Mouse (Mus musculus): ENCODE measurements around the gene Tmem108. TPM values are rescaled to one million over a fixed set of nuclear protein-coding genes. Genes with fewer than 3 reads are reported as not detected.

Gene Tmem108
- polyA plus RNA-seq, 1 experiment from 2014 or later: 101 TPM

DNA sequence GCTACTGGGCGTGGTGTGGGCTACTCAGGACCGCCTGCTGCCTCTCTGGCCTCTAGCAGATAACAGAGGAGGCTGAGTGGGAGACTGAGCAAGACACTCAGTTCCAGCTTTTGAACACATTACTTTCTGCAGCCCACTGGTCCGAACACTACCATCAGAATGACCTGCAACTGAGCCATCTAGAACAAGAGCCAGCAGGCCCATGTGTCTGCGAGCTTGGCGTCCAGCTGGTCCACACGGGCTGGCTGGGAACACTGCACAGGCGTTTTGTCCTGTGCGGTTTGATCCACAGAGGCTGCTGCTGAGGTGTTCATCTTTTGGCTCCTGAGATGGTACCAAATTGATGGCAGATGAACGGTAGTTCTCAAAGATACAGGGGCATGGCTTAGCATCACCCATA lies 196.5 kb downstream of the Tmem108 start:
- H3K4me1 ChIP-seq: peaks cover 25% of the 10 kb centered on the region
- 83% methylated on average over 9 of the region's 9 CpGs for WGBS
- H3K27me3 ChIP-seq (ENCODE audit: insufficient read depth, poor library complexity, severe bottlenecking): no peaks in the 10 kb centered on the region

DNA sequence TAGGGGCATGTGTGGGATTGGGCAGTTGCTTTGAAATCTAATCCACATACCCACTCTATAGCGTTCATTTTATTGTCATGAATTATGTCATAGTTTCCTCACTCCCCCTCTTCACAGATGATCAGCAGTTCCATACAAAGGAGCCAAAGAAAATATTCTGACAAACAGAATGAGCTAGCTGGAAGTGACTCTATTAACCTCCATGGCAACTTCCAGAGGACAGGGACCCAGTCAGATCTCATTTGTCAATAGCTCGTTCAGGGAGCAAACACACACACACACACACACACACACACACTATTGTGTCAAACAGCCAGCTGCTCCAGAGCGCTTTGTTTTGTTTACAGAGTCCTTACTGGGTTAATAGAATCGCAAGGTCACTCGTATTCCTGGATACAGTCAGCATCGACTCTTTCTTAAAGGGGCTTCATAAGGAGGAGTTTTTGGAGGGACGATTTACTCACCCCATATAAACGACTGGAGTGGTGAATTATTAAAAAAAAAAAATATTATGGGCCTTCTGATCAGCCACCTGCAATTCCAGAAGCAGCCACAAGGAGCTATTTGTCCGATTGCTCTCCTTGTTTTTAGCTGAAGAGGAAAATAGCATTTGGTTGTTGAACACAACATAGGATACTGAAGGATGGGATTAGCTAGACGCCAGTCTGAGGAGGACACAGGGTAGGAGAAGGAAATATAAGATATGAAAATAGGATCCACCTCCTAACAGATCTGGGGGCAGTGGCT lies 197.6 kb downstream of the Tmem108 start:
- Histone ChIP-seq H3K36me3 (peaks cover 7% of the 10 kb centered on the region; the same call in 1 of the 2 replicates), H3K9me3 (no peaks in the 10 kb centered on the region), H3K27ac (no peak overlapping the region), H3K27me3 (ENCODE audit: insufficient read depth, poor library complexity, severe bottlenecking) (no peaks in the 10 kb centered on the region), H3K4me3 (no peak overlapping the region), H3K4me1 (peaks cover 26% of the 10 kb centered on the region)
- 60% methylated on average over 10 of the region's 10 CpGs for WGBS
- no peak for DNase-seq (ENCODE audit: low spot score)

More for the DNA sequence above, 196.5 kb downstream of the Tmem108 start:
- peaks cover 7% of the 10 kb centered on the region; the same call in 1 of the 2 replicates for H3K36me3 ChIP-seq
- no peaks in the 10 kb centered on the region for H3K9me3 ChIP-seq
- H3K27ac ChIP-seq: no peak overlapping the region
- DNase-seq (ENCODE audit: low spot score): no peak
- H3K4me3 ChIP-seq: no peak overlapping the region

DNA sequence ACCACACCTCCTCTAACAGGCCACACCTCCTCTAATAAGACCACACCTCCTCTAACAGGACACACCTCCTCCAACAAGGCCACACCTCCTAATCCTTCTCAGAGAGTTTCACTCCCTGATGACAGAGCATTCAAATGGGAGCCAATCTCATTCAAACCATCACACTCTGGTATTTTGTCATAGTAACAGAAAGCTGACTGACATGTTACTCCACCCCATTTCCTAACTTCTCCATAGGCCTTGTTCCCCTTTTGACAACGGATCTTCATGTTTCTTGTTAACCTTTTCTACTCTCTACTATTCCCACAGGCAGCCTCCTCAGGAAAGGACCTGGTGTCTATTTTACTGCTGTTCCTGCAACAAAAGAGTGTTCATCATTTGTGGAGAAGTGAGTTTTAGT lies 199.6 kb downstream of the Tmem108 start:
- Histone ChIP-seq H3K27me3 (ENCODE audit: insufficient read depth, poor library complexity, severe bottlenecking) (no peaks in the 10 kb centered on the region), H3K27ac (no peak overlapping the region), H3K36me3 (peaks cover 7% of the 10 kb centered on the region; the same call in 1 of the 2 replicates), H3K4me3 (no peak overlapping the region), H3K4me1 (peaks cover 27% of the 10 kb centered on the region), H3K9me3 (no peaks in the 10 kb centered on the region)
- 79% methylated on average over 1 of the region's 1 CpGs for WGBS
- no peak for DNase-seq (ENCODE audit: low spot score)

DNA sequence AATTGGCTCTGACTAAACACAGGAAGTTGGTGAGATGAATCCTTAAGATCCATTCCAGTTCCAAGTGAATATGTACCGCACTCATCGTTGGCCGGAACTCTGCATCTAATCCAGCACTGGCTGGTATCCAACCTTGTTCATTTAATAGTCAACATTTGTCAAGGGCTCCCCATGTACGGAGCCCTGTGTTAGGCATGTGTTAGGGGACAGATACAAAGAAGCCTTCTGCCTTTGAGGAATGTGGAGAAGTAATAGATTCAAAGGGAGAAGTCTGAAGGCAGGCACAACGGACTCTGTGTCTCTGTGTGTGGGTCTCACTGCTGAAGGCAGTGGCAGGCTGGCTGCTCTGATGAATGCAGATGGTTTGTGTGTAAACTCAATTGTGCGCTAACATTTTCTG lies 202.9 kb downstream of the Tmem108 start:
- DNase-seq (ENCODE audit: low spot score): no peak
- Histone ChIP-seq H3K36me3 (peaks cover 7% of the 10 kb centered on the region; the same call in 1 of the 2 replicates), H3K4me3 (no peak overlapping the region), H3K27ac (no peak overlapping the region), H3K4me1 (peaks cover 30% of the 10 kb centered on the region), H3K9me3 (no peaks in the 10 kb centered on the region), H3K27me3 (ENCODE audit: insufficient read depth, poor library complexity, severe bottlenecking) (no peaks in the 10 kb centered on the region)
- 80% methylated on average over 6 of the region's 6 CpGs for WGBS

DNA sequence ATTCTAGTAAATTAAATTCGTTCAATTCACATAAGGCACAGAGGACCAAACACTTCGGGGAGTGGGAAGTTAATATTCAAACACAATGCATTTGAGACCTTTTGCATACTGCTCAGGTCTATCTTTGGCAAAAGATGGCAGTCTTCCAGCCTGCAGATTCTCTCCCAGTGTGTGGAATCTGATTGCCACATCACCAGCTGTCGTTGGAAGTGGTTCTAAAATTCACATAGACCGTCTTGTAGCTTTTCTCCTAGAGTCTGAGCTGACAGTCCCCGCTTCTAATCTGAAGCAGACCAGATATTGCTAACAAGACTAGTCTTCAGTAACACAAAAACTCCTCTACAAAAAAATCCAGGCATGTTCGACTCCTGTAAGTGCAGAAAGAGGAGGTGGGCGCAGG lies 203.4 kb downstream of the Tmem108 start:
- H3K9me3 ChIP-seq: no peaks in the 10 kb centered on the region
- DNase-seq (ENCODE audit: low spot score): no peak
- peaks cover 33% of the 10 kb centered on the region for H3K4me1 ChIP-seq
- WGBS: 70% methylated on average over 7 of the region's 7 CpGs
- peaks cover 7% of the 10 kb centered on the region; the same call in 1 of the 2 replicates for H3K36me3 ChIP-seq
- no peak overlapping the region for H3K27ac ChIP-seq
- H3K27me3 ChIP-seq (ENCODE audit: insufficient read depth, poor library complexity, severe bottlenecking): no peaks in the 10 kb centered on the region
- H3K4me3 ChIP-seq: no peak overlapping the region

DNA sequence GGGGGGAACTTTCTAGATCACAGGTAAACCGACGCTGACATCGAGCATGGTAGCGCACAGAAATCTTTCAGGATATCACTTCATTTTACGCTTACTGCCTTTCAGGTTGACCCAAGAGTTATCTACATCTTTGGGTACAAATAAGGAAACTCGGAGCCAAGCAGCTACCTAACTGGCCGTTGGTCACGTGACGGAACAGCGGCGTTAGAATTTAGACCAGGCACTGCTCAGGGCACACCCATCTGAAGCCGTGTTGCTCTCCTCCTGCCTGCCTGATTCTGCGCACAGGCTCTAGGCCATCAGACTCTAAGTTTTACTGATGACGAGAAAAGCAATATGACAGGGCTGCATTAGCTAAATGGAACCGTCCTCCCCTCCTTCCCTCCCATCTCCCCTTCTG lies 204.6 kb downstream of the Tmem108 start:
- Histone ChIP-seq H3K36me3 (peaks cover 2% of the 10 kb centered on the region; the same call in 1 of the 2 replicates), H3K4me1 (peaks cover 42% of the 10 kb centered on the region), H3K9me3 (no peaks in the 10 kb centered on the region), H3K27me3 (ENCODE audit: insufficient read depth, poor library complexity, severe bottlenecking) (no peaks in the 10 kb centered on the region), H3K4me3 (no peak overlapping the region), H3K27ac (no peak overlapping the region)
- 91% methylated on average over 15 of the region's 15 CpGs for WGBS
- DNase-seq (ENCODE audit: low spot score): no peak

DNA sequence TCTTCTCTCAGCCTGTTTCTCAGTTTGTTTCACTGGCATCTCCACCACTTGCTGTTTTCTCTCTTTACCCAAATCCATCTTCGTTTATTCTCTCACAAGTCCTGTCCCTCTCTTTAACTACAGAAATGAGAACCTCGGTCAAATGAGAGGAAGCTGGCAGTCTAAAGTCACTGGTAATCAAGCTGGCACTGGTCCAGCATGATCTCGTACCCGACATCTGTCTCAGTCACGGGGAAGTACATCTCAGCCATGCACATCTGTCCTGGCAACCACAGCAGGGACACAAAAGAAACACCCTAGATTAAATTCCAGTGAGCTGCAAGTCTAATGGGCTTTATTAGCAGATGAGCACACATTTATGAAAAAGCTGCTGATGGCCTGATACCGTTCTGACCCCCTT lies 206.3 kb downstream of the Tmem108 start:
- no peak for DNase-seq (ENCODE audit: low spot score)
- no peaks in the 10 kb centered on the region for H3K36me3 ChIP-seq
- H3K27me3 ChIP-seq (ENCODE audit: insufficient read depth, poor library complexity, severe bottlenecking): no peaks in the 10 kb centered on the region
- H3K27ac ChIP-seq: no peak overlapping the region
- WGBS: 59% methylated on average over 6 of the region's 6 CpGs
- no peak overlapping the region for H3K4me3 ChIP-seq
- no peaks in the 10 kb centered on the region for H3K9me3 ChIP-seq
- H3K4me1 ChIP-seq: peaks cover 41% of the 10 kb centered on the region

DNA sequence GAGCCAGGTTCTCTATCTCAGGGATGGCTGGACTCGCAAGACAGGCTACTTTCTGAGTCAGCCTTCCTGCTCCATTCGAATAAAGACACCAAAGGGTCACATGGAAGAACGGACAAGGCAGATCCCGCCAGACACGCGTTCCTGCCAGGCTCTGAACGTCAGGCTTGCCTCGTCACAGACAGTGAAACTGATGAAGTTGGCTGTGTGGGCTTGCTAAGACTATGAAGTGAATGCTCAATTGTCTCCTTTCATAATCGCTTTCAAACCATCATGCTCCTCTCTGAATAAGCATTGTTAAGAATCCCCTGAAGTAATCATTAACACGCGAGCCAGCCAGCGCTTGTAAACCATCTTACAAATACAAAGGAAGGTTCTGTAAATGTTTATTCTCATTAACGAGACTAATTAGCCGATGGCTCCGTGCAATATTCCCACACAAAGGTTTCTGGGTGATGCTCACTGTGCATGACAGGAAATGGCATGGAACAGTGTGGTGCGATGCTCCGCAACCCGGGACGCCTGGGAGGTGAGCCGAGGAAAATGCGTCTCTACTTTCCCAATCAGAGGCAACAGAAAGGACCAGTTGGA lies 210.9 kb downstream of the Tmem108 start:
- Histone ChIP-seq H3K27me3 (ENCODE audit: insufficient read depth, poor library complexity, severe bottlenecking) (no peaks in the 10 kb centered on the region), H3K36me3 (no peaks in the 10 kb centered on the region), H3K27ac (no peak overlapping the region), H3K4me3 (no peak overlapping the region), H3K9me3 (no peaks in the 10 kb centered on the region), H3K4me1 (peaks cover 29% of the 10 kb centered on the region)
- WGBS: 83% methylated on average over 21 of the region's 21 CpGs
- no peak for DNase-seq (ENCODE audit: low spot score)

DNA sequence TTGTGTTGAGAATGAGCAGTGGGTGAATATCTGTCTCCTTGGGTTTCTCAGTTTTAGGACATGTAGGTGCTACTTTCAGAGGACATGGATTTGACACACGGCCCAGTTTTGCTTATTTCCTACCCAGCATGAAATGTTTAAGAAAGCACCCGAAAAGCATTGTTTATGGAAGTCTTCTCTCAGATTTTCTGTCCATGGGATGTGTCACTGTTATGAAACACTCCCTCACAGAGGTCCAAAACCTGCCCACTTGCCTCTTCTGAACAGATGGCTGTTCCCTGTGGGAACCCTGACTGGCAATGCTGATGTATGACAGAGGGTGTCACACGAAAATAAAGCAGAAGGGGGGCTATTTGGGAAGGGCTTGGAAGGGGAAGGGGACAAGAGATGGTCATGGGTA lies 212.5 kb downstream of the Tmem108 start:
- 78% methylated on average over 3 of the region's 3 CpGs for WGBS
- Histone ChIP-seq H3K9me3 (no peaks in the 10 kb centered on the region), H3K36me3 (no peaks in the 10 kb centered on the region), H3K27ac (no peak overlapping the region), H3K4me1 (peaks cover 29% of the 10 kb centered on the region), H3K27me3 (ENCODE audit: insufficient read depth, poor library complexity, severe bottlenecking) (no peaks in the 10 kb centered on the region), H3K4me3 (no peak overlapping the region)
- DNase-seq (ENCODE audit: low spot score): no peak

DNA sequence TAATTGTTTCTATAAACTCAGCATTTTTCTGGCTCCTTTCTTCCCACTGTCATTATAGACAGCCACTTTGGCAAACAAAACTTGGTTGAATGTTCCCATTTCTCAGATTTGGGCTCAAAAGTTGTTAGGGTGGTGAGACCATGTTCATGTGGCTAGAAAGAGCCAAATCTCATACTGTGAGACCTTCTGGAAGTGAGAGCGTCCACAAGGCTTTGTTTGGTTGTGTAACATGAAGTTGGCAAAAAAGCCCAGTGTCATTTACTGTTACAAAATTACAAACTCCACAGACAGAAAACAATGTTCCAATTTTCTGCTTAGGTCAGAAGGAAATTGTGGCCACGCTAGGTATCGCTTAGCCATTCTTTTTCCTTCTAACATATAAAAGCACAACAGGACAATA lies 213.0 kb downstream of the Tmem108 start:
- 92% methylated on average over 3 of the region's 3 CpGs for WGBS
- no peak overlapping the region for H3K27ac ChIP-seq
- no peak for DNase-seq (ENCODE audit: low spot score)

DNA sequence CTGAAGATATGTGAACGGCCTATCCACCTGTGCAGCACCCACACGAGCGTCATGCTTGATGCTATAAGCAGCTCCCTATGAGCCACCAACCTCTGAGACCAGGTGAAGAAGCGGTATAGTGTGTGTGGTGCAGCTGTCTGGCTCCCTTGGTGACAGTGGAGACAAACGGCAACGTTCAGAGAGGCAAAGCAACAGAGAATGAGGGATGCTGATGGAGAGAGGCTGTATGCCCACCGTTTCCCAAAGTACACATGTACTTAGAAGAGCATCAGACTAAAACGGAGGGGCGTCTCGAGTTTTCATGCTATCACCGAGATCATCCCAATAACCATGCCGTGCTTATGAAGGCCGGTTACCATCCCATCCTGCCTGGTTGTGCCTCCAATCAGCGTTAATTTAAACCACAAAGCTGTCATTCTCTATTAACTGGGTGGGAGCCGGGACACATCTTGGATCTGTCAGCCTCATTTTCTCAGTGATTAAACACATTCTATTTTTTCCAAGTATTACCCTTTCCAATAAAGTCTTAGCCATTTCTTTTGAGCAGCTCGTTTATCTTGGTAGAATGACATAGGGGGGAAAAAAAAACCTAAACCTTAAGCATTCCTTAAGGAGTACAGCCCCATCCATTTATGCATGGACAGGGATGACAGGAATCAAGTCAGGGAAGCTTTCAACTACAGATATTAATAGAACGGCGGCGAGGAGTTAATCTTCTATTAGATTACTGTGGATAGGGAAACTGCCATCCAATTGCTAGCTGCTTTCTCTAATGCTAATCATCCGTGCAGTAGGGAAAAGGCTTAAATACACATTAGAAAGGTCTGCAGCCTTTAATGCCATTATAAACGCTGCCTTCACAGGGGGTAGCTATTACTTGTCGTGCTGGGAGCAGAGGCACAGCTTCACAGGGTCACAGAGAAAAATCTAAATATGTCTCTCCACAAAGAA lies 214.7 kb downstream of the Tmem108 start:
- Histone ChIP-seq H3K27ac (no peak overlapping the region), H3K4me3 (no peak overlapping the region), H3K4me1 (peaks cover 27% of the 10 kb centered on the region), H3K9me3 (no peaks in the 10 kb centered on the region), H3K27me3 (ENCODE audit: insufficient read depth, poor library complexity, severe bottlenecking) (no peaks in the 10 kb centered on the region), H3K36me3 (no peaks in the 10 kb centered on the region)
- 81% methylated on average over 22 of the region's 22 CpGs for WGBS
- no peak for DNase-seq (ENCODE audit: low spot score)

More for the DNA sequence above, 213.0 kb downstream of the Tmem108 start:
- Histone ChIP-seq H3K9me3 (no peaks in the 10 kb centered on the region), H3K27me3 (ENCODE audit: insufficient read depth, poor library complexity, severe bottlenecking) (no peaks in the 10 kb centered on the region), H3K36me3 (no peaks in the 10 kb centered on the region), H3K4me3 (no peak overlapping the region), H3K4me1 (peaks cover 34% of the 10 kb centered on the region)

DNA sequence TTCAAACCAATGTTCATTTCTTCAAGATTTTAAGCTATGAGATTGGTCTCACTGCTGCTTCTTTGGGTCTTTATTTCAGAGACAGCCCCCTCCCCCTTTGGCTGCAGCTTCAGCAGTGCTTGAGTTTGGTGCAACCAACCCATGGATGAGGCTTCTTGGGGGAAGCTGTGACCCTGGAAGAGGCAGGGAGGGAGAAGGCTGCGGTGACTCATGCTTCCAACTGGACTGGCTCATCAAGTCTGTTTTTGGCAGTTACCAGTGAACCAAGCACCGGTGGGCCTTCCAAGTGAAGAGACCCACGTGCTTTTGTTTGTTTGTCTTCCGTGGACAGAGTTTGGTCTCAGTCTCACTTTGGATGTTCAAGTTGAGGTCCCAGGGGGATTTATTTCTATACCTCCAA lies 215.9 kb downstream of the Tmem108 start:
- no peak for DNase-seq (ENCODE audit: low spot score)
- H3K9me3 ChIP-seq: no peaks in the 10 kb centered on the region
- H3K4me3 ChIP-seq: no peak overlapping the region
- peaks cover 25% of the 10 kb centered on the region for H3K4me1 ChIP-seq
- 74% methylated on average over 4 of the region's 4 CpGs for WGBS
- H3K27ac ChIP-seq: no peak overlapping the region
- H3K27me3 ChIP-seq (ENCODE audit: insufficient read depth, poor library complexity, severe bottlenecking): no peaks in the 10 kb centered on the region
- peaks cover 2% of the 10 kb centered on the region; the same call in 1 of the 2 replicates for H3K36me3 ChIP-seq

DNA sequence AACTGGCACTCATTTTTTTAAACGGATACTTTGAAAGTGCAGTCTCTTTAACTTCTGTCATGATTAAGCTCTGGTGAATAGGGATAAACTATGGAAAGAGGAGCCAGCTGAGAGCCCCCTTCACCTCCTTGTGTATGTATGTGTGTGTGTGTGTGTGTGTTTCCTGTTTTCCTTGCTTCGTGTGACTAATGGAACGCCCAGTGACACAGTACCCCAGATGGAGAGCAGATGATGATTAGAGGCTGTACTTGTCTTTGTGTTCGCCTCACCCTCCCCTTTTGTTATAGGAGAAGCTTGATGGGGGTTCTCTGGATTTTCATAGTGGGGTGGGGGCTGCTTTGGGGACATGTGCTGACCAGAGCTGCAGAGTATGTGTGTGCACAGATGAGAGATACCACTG lies 216.4 kb downstream of the Tmem108 start:
- Histone ChIP-seq H3K4me3 (no peak overlapping the region), H3K9me3 (no peaks in the 10 kb centered on the region), H3K27me3 (ENCODE audit: insufficient read depth, poor library complexity, severe bottlenecking) (no peaks in the 10 kb centered on the region), H3K36me3 (peaks cover 2% of the 10 kb centered on the region; the same call in 1 of the 2 replicates), H3K27ac (no peak overlapping the region), H3K4me1 (peaks cover 27% of the 10 kb centered on the region)
- 50% methylated on average over 4 of the region's 4 CpGs for WGBS
- no peak for DNase-seq (ENCODE audit: low spot score)
